Mouse (Mus musculus): ENCODE measurements at regions not wholly inside any gene's neighbourhood (a gene's known extent, or its start where the extent isn't known, plus 50 kb on each side); places are given as distances from the start of the nearest gene placed in this dataset.

GRCm38 (mm10) chr15:11630654-11631053 lies 231.2 kb upstream of the Tars start:
- no peak for TF ChIP-seq GATA4 (IDR thresholded peaks at IDR 0.05; ENCODE audit: insufficient replicate concordance, low read length)

GRCm38 (mm10) chr15:11626433-11626832 lies 227.0 kb upstream of the Tars start:
- TF ChIP-seq GATA4 (IDR thresholded peaks at IDR 0.05; ENCODE audit: insufficient replicate concordance, low read length), result no peak

- no peak for TF ChIP-seq GATA4 (IDR thresholded peaks at IDR 0.05; ENCODE audit: insufficient replicate concordance, low read length)
These were observed 213.0 kb upstream of the Tars start for GRCm38 (mm10) chr15:11612416-11612815.

- no peak for TF ChIP-seq GATA4 (IDR thresholded peaks at IDR 0.05; ENCODE audit: insufficient replicate concordance, low read length)
These were observed 210.7 kb upstream of the Tars start for GRCm38 (mm10) chr15:11610043-11610670.

GRCm38 (mm10) chr15:11607489-11607888 lies 208.0 kb upstream of the Tars start:
- TF ChIP-seq GATA4 (IDR thresholded peaks at IDR 0.05; ENCODE audit: insufficient replicate concordance, low read length), result peak; percentile 5; the same call in 1 of the 2 replicates

- TF ChIP-seq GATA4 (IDR thresholded peaks at IDR 0.05; ENCODE audit: insufficient replicate concordance, low read length), result no peak
These were observed 206.2 kb upstream of the Tars start for GRCm38 (mm10) chr15:11605677-11606076.

- no peak for TF ChIP-seq GATA4 (IDR thresholded peaks at IDR 0.05; ENCODE audit: insufficient replicate concordance, low read length)
These were observed 197.6 kb upstream of the Tars start for GRCm38 (mm10) chr15:11597021-11597420.

GRCm38 (mm10) chr15:11590542-11591116 lies 191.2 kb upstream of the Tars start:
- TF ChIP-seq GATA4 (IDR thresholded peaks at IDR 0.05; ENCODE audit: insufficient replicate concordance, low read length), result no peak

- 0 out of 2 replicates have a peak, but pooled peaks have one; percentile 60 for TF ChIP-seq GATA4 (IDR thresholded peaks at IDR 0.05; ENCODE audit: insufficient replicate concordance, low read length)
These were observed 190.3 kb upstream of the Tars start for GRCm38 (mm10) chr15:11589795-11590194.

GRCm38 (mm10) chr15:11586384-11586783 lies 186.9 kb upstream of the Tars start:
- no peak for TF ChIP-seq GATA4 (IDR thresholded peaks at IDR 0.05; ENCODE audit: insufficient replicate concordance, low read length)

GRCm38 (mm10) chr15:11584155-11584554 lies 184.7 kb upstream of the Tars start:
- TF ChIP-seq GATA4 (IDR thresholded peaks at IDR 0.05; ENCODE audit: insufficient replicate concordance, low read length), result no peak

GRCm38 (mm10) chr15:11578331-11578730 lies 178.9 kb upstream of the Tars start:
- no peak for TF ChIP-seq GATA4 (IDR thresholded peaks at IDR 0.05; ENCODE audit: insufficient replicate concordance, low read length)

- TF ChIP-seq GATA4 (IDR thresholded peaks at IDR 0.05; ENCODE audit: insufficient replicate concordance, low read length), result peak; percentile 38; the same call in 1 of the 2 replicates
These were observed 174.9 kb upstream of the Tars start for GRCm38 (mm10) chr15:11574359-11574758.

- no peak for TF ChIP-seq GATA4 (IDR thresholded peaks at IDR 0.05; ENCODE audit: insufficient replicate concordance, low read length)
These were observed 174.0 kb upstream of the Tars start for GRCm38 (mm10) chr15:11573496-11573895.

GRCm38 (mm10) chr15:11572063-11572462 lies 172.6 kb upstream of the Tars start:
- TF ChIP-seq GATA4 (IDR thresholded peaks at IDR 0.05; ENCODE audit: insufficient replicate concordance, low read length), result no peak

- no peak for TF ChIP-seq GATA4 (IDR thresholded peaks at IDR 0.05; ENCODE audit: insufficient replicate concordance, low read length)
These were observed 166.1 kb upstream of the Tars start for GRCm38 (mm10) chr15:11565503-11566031.

All from liver, adult (tissue).